Mouse (Mus musculus) common myeloid progenitor, adult 5-6 weeks (primary cell): ENCODE measurements around the gene Vsig2. TPM values are rescaled to one million over a fixed set of nuclear protein-coding genes. Genes with fewer than 3 reads are reported as not detected.

Experiments
- ATAC-seq: replicated peaks from 2 replicates; pipeline ENCODE4 v1.8.0; 2016; ENCODE audit warnings: low read depth, mild to moderate bottlenecking, moderate TSS enrichment, inconsistent platforms; ENCODE audit not compliant: poor library complexity, severe bottlenecking
- total RNA-seq: library from RNA; stranded (forward); fragments of 200-1000, 187-1606 nt; gene quantifications from 2 replicates; pipeline ENCODE4 v1.2.3, GENCODE M21; 2017

Vsig2 gene
- total RNA-seq, 1 experiment from 2014 or later: 0.50 TPM

DNA sequence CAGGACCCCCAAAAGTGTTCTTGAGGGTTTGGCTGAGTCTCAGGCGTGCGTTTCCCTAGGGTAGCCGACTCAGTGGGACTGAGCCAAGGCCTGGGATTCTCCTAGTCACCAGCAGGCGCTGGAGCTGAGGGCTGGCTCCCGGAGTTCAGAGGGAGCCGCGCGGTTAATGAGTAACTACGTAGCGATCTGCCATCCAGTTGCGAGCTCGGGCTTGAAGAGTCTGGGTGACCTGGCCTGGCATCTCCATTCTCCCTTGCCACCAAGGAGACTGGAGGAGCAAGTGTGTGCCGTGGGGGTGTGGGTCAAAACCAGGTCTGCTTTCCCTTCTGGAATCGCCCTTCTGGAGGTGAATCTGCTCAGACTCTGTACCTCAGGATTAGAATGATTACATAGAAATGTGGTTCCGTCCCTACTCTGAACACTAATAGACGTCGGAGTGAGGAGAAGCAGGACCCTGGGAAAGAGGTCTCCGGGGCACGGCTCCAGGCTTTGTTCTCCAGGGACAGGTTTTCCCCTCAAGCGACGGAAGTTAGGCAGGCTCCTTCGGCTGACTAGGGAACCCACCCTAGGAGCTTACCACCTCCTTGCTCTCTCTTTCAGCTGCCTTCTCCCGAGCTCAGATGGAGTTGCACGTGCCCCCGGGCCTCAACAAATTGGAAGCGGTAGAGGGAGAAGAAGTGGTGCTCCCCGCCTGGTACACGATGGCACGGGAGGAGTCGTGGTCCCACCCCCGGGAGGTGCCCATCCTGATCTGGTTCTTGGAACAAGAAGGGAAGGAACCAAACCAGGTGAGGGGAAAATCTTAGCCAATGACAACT, 8.0 kb upstream of the Vsig2 start:
- peak; percentile 53 for ATAC-seq

DNA sequence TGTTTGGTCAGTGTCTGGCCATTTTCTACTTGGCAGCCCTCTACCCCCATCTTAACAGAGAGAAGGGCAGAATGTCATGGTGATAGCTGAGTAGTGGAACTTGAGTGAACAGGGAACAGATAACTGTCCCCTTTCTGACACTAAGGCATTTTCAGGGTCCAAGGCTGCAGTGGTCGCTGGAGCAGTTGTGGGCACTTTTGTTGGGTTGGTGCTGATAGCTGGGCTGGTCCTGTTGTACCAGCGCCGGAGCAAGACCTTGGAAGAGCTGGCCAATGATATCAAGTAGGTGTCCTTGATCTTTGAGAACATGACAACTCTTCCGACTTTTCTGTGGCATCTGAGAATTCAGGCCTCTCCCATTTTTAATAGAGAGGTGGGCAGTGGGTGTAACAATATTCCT, 2.2 kb upstream of the Vsig2 start:
- no peak for ATAC-seq

DNA sequence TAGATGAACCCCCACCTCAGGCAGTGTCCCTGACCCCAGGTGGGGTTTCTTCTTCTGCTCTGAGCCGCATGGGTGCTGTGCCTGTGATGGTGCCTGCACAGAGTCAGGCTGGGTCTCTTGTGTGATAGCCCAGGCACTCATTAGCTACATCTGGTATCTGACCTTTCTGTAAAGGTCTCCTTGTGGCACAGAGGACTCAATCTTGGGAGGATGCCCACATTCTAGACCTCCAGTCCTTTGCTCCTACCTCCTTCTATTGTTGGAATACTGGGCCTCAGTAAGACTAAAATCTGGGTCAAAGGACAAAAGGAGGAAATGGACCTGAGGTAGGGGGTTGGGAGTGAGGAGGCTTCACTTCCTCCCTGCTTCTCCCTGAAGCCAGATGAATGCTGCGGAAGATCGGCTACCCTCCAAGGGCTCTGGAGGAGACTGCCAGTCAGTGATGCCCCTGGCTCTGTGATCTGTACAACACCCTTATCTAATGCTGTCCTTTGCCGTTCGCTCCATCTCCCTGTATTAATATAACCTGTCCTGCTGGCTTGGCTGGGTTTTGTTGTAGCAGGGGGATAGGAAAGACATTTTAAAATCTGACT, 1.3 kb upstream of the Vsig2 start:
- no peak for ATAC-seq

DNA sequence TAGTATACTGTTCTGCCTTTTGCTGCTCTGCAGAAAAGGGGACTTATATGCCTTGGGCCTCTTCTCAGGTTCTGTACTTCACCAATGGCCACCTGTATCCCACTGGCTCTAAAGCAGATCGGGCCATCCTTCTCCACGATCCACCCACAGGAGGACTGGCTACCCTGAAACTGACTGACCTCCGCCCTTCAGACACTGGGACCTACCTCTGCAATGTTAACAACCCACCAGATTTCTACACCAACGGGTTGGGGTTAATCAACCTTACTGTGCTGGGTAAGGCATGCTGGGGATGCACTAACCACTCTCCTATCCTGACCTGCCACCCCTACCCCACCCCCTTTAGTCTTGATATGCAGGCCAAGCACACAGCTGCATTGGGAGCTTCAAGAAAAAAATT, 1.2 kb downstream of the Vsig2 start:
- ATAC-seq: no peak

DNA sequence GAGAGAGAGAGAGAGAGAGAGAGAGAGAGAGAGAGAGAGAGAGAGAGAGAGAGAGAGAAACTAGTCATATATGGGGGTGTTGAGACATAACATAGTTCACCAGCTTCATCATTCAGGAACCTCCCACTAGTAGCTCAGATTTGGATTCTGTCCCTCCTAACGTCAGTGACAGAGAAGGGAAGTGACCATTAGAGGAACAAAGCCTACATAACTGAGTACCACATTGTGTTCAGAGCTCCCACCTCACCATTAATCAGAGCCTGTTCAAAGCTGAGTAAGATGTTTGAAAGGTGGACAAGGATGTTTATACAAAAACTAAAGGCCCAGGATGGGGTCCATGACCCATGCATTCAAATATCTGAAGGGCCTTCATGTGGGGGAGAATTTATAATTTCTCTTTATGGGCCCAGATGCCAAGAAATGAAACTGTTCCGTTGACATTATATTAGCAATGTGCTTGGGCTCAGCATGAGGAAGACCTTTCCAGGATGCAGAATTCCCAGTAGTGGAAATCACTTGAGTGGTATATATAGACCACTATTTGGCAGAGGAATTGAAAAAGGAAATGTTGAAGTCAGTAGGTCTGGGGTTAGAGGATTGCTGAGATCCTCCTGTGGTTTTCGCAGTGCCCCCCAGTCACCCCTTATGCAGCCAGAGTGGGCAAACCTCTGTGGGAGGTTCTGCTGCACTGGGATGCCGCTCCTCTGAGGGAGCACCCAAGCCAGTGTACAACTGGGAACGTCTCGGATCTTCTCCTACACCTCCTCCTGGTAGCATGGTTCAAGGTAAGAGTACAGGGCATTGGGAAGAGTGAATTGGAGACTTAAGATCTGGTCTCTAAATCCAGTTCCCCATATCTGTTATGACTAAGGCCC, 1.9 kb downstream of the Vsig2 start:
- ATAC-seq: no peak

DNA sequence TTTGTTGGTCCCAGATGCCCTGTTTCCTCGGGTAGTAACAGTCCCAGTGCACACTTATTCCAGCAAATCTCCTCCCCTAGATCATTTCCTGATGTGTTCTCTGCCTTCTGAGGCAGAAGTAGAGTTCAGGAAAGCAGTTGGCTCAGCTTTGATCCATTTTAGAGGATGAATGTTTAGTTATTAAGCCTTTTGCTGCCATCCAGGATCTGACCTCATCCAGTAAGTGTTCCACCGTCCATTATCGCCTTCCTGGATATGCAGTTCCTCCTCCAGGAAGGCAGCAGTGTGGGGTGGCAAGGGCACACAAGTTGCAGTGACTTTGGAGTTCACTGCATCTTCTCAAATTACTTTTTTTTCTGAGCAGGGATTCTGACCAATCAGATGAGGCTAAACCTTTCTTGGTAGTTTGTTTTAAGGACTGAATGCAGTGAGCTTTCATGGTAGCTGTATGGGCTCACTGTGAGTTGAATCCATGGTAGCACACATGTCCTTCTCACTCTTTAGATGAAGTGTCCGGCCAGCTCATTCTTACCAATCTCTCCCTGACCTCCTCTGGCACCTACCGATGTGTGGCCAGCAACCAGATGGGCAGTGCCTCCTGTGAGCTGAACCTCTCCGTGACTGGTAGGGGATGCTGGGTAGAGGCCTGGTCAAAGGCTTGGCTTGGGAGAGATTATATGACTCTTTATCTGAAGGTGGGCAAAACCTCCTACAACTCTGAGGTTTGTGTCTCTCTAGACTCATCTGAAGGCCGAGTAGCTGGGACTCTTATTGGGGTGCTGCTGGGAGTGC, 3.0 kb downstream of the Vsig2 start:
- ATAC-seq: no peak

DNA sequence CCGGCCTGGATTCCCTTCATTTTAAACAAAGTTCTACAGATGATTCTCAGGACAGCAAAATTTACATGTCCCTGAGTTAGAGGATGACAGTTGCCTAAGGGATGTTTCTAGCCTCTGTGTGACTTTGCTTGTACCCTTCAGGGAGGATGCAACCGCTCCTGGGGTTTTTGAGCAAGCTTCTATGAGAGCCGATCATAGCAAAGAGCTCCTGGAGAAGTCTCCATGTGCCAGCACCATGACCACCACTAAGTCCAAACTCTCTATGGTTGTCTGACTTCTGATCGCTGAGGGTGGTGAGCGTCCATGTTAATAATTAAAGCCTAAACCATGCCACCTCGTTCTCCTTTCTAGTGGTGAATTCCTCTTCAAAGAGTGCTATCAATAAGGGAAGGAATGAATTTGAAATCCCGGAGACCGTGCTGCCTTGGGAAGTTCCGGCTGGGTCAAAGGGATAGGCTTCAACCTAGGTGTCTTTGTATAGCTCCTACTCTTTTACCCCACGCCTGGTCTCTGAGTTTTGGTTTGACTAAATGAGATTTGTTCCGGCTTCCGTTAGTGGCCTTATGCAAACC, 4.9 kb downstream of the Vsig2 start:
- no peak for ATAC-seq

DNA sequence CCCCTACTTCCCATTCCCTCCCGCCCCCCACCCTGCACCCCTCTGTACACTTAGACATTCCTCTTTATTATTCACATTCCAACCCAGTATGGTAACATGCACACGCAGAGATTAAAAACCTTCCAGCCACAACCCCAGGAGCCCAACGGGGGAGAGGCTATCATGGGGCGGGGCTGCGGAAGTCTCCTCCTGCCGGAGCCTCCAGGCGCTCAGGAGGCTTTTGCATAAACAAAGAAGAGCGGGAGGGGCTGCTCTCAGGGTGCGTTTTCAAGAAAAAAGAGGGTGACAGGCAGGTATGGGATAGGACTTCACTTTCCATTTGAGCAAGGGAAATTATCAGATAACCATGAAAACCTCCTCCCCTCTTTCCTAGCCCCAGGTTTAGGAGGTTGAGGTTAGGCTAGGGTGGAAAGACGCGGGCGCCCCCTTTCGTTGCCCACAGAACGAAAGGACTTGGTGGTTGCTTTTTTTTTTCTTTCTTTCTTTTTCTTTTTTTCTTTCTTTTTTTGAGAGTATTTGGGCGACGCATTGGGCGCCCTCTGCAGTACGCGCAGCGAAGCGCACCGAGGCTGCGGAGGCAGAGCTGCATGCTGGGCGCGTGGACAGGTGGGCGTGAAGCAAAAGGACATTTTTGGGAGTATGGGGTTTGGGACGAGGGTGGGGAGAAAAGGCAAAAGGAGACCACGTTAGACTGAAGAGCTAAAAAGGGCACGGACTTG, 5.6 kb downstream of the Vsig2 start:
- peak; percentile 74 for ATAC-seq

DNA sequence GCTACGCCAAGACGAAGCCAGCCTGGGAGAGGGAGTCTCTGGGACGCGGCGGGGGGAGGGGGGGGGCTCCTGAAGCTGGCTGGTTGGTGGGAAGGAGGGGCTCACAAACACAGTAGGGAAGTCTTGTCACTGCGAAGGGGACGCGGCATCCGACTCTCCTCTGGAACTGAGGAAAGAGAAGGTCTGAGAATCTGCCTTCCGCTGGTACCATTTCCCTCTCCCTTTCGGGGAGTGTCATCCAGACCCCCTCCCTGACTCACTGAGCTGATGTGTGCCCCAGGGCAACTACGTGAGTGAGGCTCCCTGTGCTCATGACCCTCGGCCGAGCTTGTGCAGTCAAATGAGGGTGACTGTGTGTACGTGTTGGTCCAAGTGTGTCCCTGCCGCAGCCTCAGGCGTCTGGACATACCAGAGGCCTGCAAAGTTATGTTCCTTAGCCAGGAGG, 6.1 kb downstream of the Vsig2 start:
- no peak for ATAC-seq

DNA sequence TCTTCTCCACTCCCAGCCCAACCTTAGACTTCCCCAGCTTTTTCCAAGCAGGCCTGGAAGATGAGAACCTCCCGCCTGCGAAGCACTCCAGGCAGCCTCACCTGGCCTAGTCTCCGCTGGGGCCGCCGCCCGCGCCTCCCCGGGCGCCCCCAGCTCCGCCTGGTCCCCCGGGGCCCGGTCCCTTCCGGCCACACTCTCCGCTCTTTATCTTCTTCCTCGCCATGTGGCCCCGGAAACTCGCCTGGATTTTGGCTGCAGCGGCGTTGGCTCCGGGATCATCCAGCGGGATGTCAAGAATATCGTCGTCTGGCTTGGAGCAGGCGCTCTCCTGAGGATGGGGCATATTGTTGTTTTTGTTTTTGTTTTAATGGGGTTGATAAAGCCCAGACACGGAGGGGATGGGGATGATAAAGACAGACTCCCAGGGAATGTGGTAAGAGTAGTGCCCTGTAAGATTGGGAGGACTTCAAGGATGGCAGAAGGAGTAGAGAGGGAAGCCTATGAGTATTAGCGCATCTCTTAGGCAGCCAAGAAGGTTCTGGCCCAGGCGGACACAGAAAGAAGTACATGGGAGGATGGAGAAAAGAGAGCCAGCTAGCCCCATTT, 6.9 kb downstream of the Vsig2 start:
- no peak for ATAC-seq

DNA sequence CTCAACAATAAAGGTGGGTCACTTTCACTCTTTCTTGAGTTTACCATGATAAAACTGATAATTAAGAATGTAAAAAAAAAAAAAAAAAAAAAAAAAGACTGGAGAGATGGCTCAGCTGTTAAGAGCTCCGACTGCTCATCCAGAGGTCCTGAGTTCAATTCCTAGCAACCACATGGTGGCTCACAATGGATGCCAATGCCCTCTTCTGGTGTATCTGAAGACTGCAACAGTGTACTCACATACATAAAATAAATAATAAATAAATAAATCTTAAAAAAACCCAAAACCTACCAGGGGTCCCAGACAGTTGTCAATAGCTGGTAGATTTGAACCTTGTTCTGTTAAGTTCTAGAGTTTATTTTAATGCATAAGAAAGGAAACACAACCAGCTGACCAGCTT, 7.8 kb downstream of the Vsig2 start:
- ATAC-seq: no peak

DNA sequence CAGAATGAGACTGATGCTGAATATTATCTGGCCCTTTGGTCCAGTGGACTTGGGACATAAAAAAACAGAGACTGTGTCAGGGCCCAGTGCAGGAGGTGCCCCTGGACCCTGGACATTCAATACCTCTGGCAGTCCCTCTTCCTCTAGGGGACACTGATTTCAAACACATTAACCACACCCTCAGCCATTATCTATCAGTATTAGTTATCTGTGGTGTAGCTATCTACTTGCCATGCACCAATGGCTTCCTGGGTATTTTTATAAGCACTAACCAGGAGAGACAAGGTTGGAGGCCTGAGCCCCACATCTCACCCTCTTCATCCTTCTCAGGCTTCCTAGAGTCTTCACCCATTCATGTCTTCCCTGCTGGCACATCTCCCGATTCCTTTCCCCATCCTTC, 11.4 kb downstream of the Vsig2 start:
- ATAC-seq: no peak

DNA sequence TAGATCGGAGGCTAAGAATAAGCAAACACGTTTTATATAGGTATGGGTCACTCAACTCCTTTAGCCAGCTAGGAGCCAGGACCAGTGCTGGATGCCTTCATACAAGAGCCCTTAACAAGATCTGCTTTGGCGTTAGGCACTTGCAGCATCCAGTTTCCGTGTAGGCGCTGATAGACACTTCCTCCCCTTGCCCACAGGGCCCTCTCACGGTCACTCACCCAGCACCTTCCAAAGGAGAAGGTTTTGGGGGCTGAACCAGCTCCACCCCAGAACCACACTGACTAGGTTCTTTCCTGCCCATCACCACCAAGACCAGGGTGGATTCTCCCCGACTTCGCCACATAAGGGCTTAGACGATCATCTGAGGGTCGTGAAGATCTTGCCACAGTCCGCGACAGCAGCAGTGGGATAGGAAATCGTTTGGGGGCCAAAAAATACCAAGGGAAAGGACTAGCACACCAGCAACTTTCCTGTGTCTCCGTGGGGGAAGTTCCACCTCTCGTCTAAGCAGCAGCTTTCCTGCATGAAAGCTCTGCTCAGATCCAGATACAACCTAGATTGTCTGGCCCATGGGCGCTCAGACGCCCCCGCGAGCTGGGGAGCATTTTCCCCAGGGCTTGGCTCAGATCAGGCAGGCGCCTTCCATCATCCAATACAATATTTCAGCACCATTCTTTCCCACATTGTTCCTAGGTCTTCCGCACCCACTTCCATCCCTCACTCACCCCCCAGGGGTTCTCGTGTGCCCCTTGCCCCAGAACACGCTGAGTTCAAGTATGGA, 12.9 kb downstream of the Vsig2 start:
- peak; percentile 33 for ATAC-seq

DNA sequence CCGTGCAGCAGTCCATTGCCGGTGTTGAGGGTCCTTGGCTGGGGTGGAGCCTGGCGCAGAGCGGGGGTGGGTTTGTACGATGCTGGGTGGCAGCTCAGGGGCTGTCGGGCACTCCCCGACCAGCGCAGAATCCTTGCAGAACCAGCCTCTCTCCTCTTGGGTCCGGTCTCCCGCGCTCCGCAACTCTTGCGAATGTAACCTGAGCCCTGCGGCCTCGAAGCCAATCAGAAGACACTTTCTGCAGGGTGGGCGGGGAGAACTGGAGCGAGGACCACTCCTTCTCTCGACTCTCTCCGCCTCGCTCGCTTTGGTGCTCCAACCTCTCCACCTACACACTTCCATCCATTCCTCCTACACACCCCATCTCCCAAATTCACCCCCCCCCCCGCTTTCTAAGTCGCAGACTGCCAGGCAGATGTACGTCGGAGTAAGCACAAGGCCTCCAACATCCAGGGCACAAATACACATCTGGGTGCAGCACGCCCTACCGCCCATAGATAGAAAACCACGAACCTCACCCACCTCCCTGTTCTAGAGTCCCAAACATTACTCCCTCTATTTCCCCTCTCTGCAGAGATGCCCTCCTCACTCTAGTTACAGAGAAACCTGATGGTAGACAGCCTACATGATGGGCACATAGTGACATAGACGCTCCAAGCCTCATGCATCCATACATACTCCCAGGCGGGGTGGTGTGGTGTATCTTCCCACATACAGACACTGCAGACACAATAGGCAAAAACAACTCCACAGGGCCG, 13.7 kb downstream of the Vsig2 start, which contains the start of gene Nrgn:
Nrgn (minus strand) TSS at position 369 of the 758 bp plus-strand sequence.
- peak; percentile 77 for ATAC-seq

DNA sequence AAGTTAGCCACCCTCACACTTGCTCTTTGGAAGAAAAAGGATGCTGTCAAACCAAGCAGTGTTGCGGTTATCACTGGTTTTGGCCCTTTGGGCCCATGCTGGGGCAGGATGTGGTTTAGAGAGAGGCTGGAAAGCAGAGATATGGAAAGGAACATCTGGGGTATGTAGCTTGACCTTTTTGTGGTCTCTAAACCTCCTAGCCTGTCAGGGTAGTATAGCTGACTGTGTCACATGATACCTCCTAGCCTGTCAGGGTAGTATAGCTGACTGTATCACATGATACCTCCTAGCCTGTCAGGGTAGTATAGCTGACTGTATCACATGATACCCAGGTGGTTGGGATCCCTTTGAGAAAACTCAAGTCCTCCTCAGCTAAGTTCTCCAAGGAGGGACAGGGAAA, 15.2 kb downstream of the Vsig2 start:
- ATAC-seq: peak; percentile 69

DNA sequence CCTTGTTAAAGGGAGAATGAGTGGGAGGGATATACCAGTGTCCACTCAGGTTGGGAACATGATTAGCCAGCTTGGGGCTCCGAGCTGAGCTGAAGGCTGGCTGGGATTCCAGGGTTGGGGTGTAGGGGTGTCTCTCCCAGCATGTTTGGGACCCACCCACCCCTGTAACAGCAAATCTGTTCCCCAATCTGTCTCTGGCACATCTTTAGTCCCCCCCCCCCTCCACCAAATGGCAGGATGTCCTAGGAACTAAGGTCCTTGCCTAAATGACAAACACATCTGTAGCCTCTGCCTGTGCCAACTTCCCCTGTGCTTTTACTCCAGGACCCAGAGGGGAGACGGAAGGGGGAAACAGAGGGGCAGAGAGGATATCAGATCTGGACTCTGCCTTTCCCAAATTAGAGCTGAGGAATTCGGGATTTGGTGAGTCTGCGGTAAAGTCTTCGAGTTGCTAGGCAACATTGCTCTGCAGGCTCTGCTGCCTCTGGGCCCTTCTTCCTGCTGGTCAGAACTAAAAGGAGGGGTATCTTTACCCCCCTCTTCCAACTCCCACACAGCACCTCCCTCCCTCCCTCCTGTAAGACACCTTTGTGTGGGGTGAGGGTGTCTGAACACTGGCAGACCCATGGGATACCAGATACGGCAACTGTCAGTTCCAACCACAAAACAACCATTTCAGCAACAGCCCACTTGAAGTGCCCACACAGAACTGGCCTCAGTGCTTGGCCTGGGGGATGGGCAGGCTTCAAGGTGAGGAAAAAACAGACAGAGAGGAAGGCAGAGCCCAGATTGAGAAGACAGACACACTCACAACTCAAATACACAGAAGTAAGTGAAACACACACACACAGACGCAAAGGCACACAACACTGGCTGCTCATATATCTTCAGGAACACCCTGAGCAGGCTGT, 16.0 kb downstream of the Vsig2 start, which contains the start of gene Siae:
Siae (plus strand) TSS at position 861 of the 911 bp plus-strand sequence.
- ATAC-seq: no peak
